Mouse (Mus musculus): ENCODE measurements around the gene Ephb4. TPM values are rescaled to one million over a fixed set of nuclear protein-coding genes. Genes with fewer than 3 reads are reported as not detected.

Ephb4 gene
- polyA plus RNA-seq, 1 experiment: 27.5 TPM

- Histone ChIP-seq H3K27ac (ENCODE audit: insufficient read depth, low read depth, low read length) (no peak overlapping the region), H3K4me3 (ENCODE audit: low read depth, low read length) (no peak overlapping the region)
- no peak for TF ChIP-seq POLR2A (IDR thresholded peaks at IDR 0.05; ENCODE audit: low read depth, low read length)
- no peak for TF ChIP-seq CTCF (IDR thresholded peaks at IDR 0.05; ENCODE audit: extremely low read depth, insufficient read length, insufficient replicate concordance, low read depth, low read length)
Measured at GRCm38 (mm10) chr5:137343869-137344268, 6.0 kb upstream of the Ephb4 start.

GRCm38 (mm10) chr5:137345821-137346220, 4.1 kb upstream of the Ephb4 start:
- H3K27me3 ChIP-seq (ENCODE audit: control insufficient read depth, insufficient read depth, low read length): no peaks in the 10 kb centered on the region
- WGBS: 3% methylated on average over 9 of the region's 9 CpGs
- TF ChIP-seq CTCF (IDR thresholded peaks at IDR 0.05; ENCODE audit: extremely low read depth, insufficient read length, insufficient replicate concordance, low read depth, low read length) (no peak), POLR2A (IDR thresholded peaks at IDR 0.05; ENCODE audit: low read depth, low read length) (no peak)
- peaks cover 10% of the 10 kb centered on the region for H3K4me1 ChIP-seq (ENCODE audit: control insufficient read depth, insufficient read depth, insufficient read length, low read length)
- H3K36me3 ChIP-seq (ENCODE audit: control insufficient read depth, insufficient read depth, low read length): no peaks in the 10 kb centered on the region
- no peak overlapping the region for H3K4me3 ChIP-seq (ENCODE audit: low read depth, low read length)
- H3K27ac ChIP-seq (ENCODE audit: insufficient read depth, low read depth, low read length): peak overlapping the region; percentile 84

More at GRCm38 (mm10) chr5:137343869-137344268, 6.0 kb upstream of the Ephb4 start:
- Histone ChIP-seq H3K27me3 (ENCODE audit: control insufficient read depth, insufficient read depth, low read length) (no peaks in the 10 kb centered on the region), H3K36me3 (ENCODE audit: control insufficient read depth, insufficient read depth, low read length) (no peaks in the 10 kb centered on the region), H3K4me1 (ENCODE audit: control insufficient read depth, insufficient read depth, insufficient read length, low read length) (peaks cover 14% of the 10 kb centered on the region)

GRCm38 (mm10) chr5:137346388-137346787, 3.5 kb upstream of the Ephb4 start:
- no peak overlapping the region for H3K4me3 ChIP-seq (ENCODE audit: low read depth, low read length)
- no peaks in the 10 kb centered on the region for H3K27me3 ChIP-seq (ENCODE audit: control insufficient read depth, insufficient read depth, low read length)
- 39% methylated on average over 1 of the region's 1 CpGs for WGBS
- TF ChIP-seq CTCF (IDR thresholded peaks at IDR 0.05; ENCODE audit: extremely low read depth, insufficient read length, insufficient replicate concordance, low read depth, low read length) (no peak), POLR2A (IDR thresholded peaks at IDR 0.05; ENCODE audit: low read depth, low read length) (no peak)
- peak overlapping the region; percentile 84 for H3K27ac ChIP-seq (ENCODE audit: insufficient read depth, low read depth, low read length)
- H3K4me1 ChIP-seq (ENCODE audit: control insufficient read depth, insufficient read depth, insufficient read length, low read length): peaks cover 10% of the 10 kb centered on the region
- no peaks in the 10 kb centered on the region for H3K36me3 ChIP-seq (ENCODE audit: control insufficient read depth, insufficient read depth, low read length)

GRCm38 (mm10) chr5:137346983-137347382, 2.9 kb upstream of the Ephb4 start:
- Histone ChIP-seq H3K4me3 (ENCODE audit: low read depth, low read length) (no peak overlapping the region), H3K27ac (ENCODE audit: insufficient read depth, low read depth, low read length) (peak overlapping the region; percentile 38; the same call in 1 of the 2 replicates), H3K4me1 (ENCODE audit: control insufficient read depth, insufficient read depth, insufficient read length, low read length) (peaks cover 13% of the 10 kb centered on the region), H3K27me3 (ENCODE audit: control insufficient read depth, insufficient read depth, low read length) (no peaks in the 10 kb centered on the region), H3K36me3 (ENCODE audit: control insufficient read depth, insufficient read depth, low read length) (no peaks in the 10 kb centered on the region)
- WGBS: 47% methylated on average over 4 of the region's 4 CpGs
- no peak for TF ChIP-seq POLR2A (IDR thresholded peaks at IDR 0.05; ENCODE audit: low read depth, low read length)
- TF ChIP-seq CTCF (IDR thresholded peaks at IDR 0.05; ENCODE audit: extremely low read depth, insufficient read length, insufficient replicate concordance, low read depth, low read length): no peak

GRCm38 (mm10) chr5:137347856-137348255, 2.1 kb upstream of the Ephb4 start:
- peak overlapping the region; percentile 57 for H3K27ac ChIP-seq (ENCODE audit: insufficient read depth, low read depth, low read length)
- peak overlapping the region; percentile 15; the same call in 1 of the 2 replicates for H3K4me3 ChIP-seq (ENCODE audit: low read depth, low read length)
- WGBS: 14% methylated on average over 7 of the region's 7 CpGs
- peaks cover 18% of the 10 kb centered on the region for H3K4me1 ChIP-seq (ENCODE audit: control insufficient read depth, insufficient read depth, insufficient read length, low read length)
- no peaks in the 10 kb centered on the region for H3K36me3 ChIP-seq (ENCODE audit: control insufficient read depth, insufficient read depth, low read length)
- H3K27me3 ChIP-seq (ENCODE audit: control insufficient read depth, insufficient read depth, low read length): no peaks in the 10 kb centered on the region
- TF ChIP-seq POLR2A (IDR thresholded peaks at IDR 0.05; ENCODE audit: low read depth, low read length) (no peak), CTCF (IDR thresholded peaks at IDR 0.05; ENCODE audit: extremely low read depth, insufficient read length, insufficient replicate concordance, low read depth, low read length) (no peak)

- Histone ChIP-seq H3K27me3 (ENCODE audit: control insufficient read depth, insufficient read depth, low read length) (no peaks in the 10 kb centered on the region), H3K27ac (ENCODE audit: insufficient read depth, low read depth, low read length) (peak overlapping the region; percentile 85), H3K36me3 (ENCODE audit: control insufficient read depth, insufficient read depth, low read length) (no peaks in the 10 kb centered on the region), H3K4me1 (ENCODE audit: control insufficient read depth, insufficient read depth, insufficient read length, low read length) (peaks cover 18% of the 10 kb centered on the region), H3K4me3 (ENCODE audit: low read depth, low read length) (peak overlapping the region; percentile 72)
- TF ChIP-seq POLR2A (IDR thresholded peaks at IDR 0.05; ENCODE audit: low read depth, low read length) (no peak), CTCF (IDR thresholded peaks at IDR 0.05; ENCODE audit: extremely low read depth, insufficient read length, insufficient replicate concordance, low read depth, low read length) (no peak)
- WGBS: 2% methylated on average over 33 of the region's 33 CpGs
Measured at GRCm38 (mm10) chr5:137348482-137349383, 1.2 kb upstream of the Ephb4 start.
